Mouse (Mus musculus) bone marrow macrophage, adult 2 months (primary cell): ENCODE data around the gene Myh10.

ENCODE experiments used
- CTCF ChIP-seq: IDR thresholded peaks from 2 replicates; pipeline ENCODE4 v1.5.1; 2012; ENCODE audit warnings: low read depth, mild to moderate bottlenecking, low read length, moderate library complexity
- POLR2A ChIP-seq: IDR thresholded peaks from 2 replicates; pipeline ENCODE4 v1.6.1; 2012; ENCODE audit warnings: mild to moderate bottlenecking, low read depth, low read length, borderline replicate concordance

- TF ChIP-seq POLR2A (no peak), CTCF (no peak)
Observed at GRCm38 (mm10) chr11:68769770-68770510, 78.6 kb downstream of the Myh10 start.
